Mouse (Mus musculus) testis, postnatal 14 days (tissue): ENCODE data around the gene Dctn3.

ENCODE experiments used
- DNase-seq: peaks from one replicate; pipeline ENCODE4 v3.0.0; 2021; ENCODE audit warnings: low spot score

Gene Dctn3

GRCm38 (mm10) chr4:41671963-41672480, 50.9 kb downstream of the Dctn3 start:
- no peak for DNase-seq

GRCm38 (mm10) chr4:41671500-41671899, 51.5 kb downstream of the Dctn3 start:
- DNase-seq: no peak

GRCm38 (mm10) chr4:41670836-41671235, 52.1 kb downstream of the Dctn3 start:
- no peak for DNase-seq

GRCm38 (mm10) chr4:41666646-41667045, 56.3 kb downstream of the Dctn3 start:
- no peak for DNase-seq

- DNase-seq: no peak
Observed at GRCm38 (mm10) chr4:41665009-41665675, 57.8 kb downstream of the Dctn3 start.
